Mouse (Mus musculus): ENCODE measurements at regions not wholly inside any gene's neighbourhood (a gene's known extent, or its start where the extent isn't known, plus 50 kb on each side); places are given as distances from the start of the nearest gene placed in this dataset.
"Not testable (repeated sequence)": the region's sequence is repeated elsewhere in the genome, so short reads cannot be mapped to it uniquely, and the experiment has no call there.

- DNase-seq, result not testable (repeated sequence)
Observed at GRCm38 (mm10) chr2:16811401-16812281, 455.5 kb downstream of the Plxdc2 start.

GRCm38 (mm10) chr2:16820442-16820841 is 464.3 kb downstream of the Plxdc2 start:
- no peak for DNase-seq

- no peak for DNase-seq
Observed at GRCm38 (mm10) chr2:16824681-16825230, 468.7 kb downstream of the Plxdc2 start.

GRCm38 (mm10) chr2:16827266-16827665 is 471.2 kb downstream of the Plxdc2 start:
- no peak for DNase-seq

GRCm38 (mm10) chr2:16835960-16836359 is 479.9 kb downstream of the Plxdc2 start:
- no peak for DNase-seq

GRCm38 (mm10) chr2:16838718-16839117 is 482.6 kb downstream of the Plxdc2 start:
- DNase-seq, result no peak

GRCm38 (mm10) chr2:16849916-16850315 is 493.8 kb downstream of the Plxdc2 start:
- peak; percentile 54 to 55 for DNase-seq

GRCm38 (mm10) chr2:16860056-16860455 is 504.0 kb downstream of the Plxdc2 start:
- DNase-seq, result no peak

- no peak for DNase-seq
Observed at GRCm38 (mm10) chr2:16866163-16866852, 510.2 kb downstream of the Plxdc2 start.

GRCm38 (mm10) chr2:16892381-16892780 is 536.3 kb downstream of the Plxdc2 start:
- not testable (repeated sequence) for DNase-seq

GRCm38 (mm10) chr2:16909246-16910038 is 553.3 kb downstream of the Plxdc2 start:
- no peak for DNase-seq

GRCm38 (mm10) chr2:16914633-16915032 is 558.5 kb downstream of the Plxdc2 start:
- DNase-seq, result peak; percentile 3 to 6

GRCm38 (mm10) chr2:16929974-16930373 is 573.9 kb downstream of the Plxdc2 start:
- no peak for DNase-seq

GRCm38 (mm10) chr2:16959432-16959831 is 603.3 kb downstream of the Plxdc2 start:
- no peak for DNase-seq

GRCm38 (mm10) chr2:16977380-16977779 is 621.3 kb downstream of the Plxdc2 start:
- no peak for DNase-seq

- DNase-seq, result no peak
Observed at GRCm38 (mm10) chr2:16982823-16983222, 626.7 kb downstream of the Plxdc2 start.

- DNase-seq, result no peak
Observed at GRCm38 (mm10) chr2:16983583-16984221, 627.6 kb downstream of the Plxdc2 start.
